Mouse (Mus musculus): Measurements from ENCODE around the gene Cd81.

Cd81 gene

DNA sequence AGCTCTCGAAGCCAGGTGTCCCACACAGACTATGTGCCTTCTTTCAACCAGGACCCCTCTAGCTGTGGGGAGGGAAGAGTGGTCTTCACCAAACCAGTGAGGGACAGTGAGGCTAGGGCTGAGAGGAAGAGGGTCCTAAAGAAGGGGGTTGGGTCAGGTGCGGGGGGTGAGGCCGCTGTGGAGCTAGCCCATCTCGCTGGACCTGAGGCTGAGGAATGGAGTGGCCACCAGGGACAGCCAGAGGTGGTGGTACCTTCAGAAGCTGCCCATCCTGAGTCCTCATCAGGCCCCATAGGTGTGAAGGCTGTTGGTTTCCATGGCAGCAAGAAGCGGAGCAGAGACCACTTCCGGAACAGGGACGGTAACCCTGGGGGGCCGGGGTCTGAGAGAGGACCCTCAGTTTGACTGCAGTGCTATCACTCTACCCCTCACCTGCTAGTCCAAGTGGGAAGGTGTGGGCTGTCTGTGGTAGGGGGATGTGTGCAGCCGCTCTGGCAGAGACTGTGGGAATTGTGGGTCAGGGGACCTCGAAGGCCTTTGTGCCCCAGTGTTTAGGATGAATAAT lies 18.0 kb downstream of the Cd81 start:
- no peak for DNase-seq (ENCODE audit: low read depth, low spot score)

DNA sequence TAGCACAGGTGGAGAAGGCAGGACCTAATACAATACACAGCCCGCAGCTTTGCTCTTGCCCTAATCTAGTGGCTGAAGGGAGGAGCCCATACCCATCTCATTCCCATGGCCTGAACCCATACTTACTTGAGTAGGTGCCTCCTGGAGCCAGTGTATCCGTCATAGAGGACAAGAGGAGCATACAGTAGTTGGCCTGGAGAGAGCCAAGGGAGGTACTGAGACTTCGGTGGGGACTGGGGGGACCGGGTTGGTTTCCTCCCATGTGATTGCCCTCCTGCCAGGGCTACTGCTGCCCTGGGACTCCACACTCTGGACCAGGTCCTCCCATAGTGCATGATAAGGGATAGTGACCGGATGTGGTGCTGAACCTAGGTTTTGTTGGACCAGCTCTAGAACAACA lies 20.1 kb downstream of the Cd81 start:
- DNase-seq (ENCODE audit: low read depth, low spot score): no peak

DNA sequence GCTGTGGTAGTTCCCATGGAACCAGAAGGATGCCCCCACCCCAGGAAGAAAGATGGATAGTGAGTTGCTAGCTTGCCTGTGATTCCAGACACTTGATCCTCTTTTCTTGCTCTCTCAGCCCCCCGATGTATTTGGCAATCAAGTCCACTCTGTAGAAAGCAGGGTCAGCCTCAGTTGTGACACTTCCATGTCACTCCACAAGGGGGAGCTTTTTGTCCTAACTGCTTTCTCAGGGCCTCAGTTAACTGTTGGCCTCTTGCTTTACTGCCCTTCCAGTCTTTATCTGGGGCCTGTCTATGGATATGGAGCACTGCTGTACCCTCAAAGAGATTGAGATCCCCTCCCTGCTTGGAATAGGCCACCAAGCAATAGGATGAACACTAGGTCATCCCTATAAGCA lies 20.5 kb downstream of the Cd81 start:
- no peak for DNase-seq (ENCODE audit: low read depth, low spot score)

DNA sequence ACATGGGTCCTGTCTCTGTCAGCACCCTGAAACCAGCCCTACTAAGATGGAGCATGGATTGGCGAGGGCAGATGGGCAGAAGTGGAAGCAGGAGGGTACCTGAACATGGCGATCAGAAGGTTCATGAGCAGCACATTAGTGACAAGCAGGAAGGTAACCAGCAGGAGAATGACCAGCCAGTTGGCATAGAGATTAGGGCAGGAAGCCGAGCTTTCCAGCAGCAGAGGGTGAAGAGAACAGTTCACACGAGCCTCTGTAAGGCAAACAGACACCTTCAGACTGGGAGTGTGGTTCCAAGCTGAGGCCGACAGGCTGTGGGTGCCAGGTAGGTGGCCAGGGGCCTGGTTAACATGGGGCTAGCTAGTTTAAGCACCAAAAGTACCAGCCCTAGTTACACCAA lies 22.9 kb downstream of the Cd81 start:
- no peak for DNase-seq (ENCODE audit: low read depth, low spot score)

DNA sequence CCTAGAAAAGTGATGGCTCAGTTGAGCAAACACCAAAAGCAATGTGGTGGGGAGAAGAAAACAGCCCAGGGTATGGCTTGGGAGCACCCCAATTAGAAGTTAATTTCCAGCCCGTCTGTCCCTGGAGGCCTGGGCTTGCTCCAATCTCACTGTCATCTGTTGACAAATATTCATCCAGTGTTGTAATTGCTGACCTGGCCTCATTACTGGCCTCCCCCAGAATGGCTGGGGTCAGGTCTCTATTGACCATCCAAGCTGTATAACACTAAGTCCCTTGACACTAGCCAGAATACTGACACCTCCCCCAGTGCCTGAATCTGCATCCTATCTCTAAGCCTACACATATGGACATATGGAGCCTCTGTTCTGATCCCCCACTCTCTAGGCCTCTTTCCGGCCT lies 24.8 kb downstream of the Cd81 start:
- DNase-seq (ENCODE audit: low read depth, low spot score): no peak

DNA sequence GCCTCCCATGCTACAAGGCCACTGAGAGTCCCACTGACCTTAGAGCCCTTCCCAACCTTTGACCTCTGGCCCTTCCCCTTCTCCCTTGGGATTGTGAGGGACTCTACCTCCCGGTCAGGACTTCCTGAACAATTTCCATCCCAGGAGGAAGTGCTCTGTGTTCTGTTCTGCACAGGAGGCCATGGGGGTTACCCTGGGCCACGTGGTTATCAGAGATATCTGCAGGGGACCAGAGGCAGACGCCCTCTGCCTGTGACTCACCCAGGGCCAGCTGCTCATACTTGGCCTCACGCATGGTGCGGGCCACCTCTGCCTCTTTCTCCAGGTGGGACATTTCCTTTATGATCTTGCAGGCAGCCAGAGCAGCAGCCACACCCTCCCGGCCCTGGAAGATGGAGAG lies 29.5 kb downstream of the Cd81 start:
- DNase-seq (ENCODE audit: low read depth, low spot score): no peak

DNA sequence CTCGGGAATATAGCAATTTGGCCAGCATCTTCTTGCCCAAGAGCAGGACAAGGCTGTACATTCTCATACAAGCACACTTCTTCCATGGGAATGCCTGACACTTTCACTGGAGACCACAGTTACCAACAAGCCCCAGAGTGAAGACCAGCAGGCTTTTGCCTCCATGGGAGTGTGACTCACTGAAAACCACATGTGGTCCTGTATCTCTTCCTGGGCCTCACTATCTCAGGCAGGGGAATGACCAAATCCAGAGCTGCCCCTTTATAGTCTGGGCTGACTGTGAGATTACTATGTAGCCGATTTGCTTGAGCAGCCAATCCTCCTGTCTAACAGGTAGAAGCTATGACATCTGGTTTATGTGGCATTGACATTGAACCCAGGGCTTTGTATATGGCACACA lies 31.2 kb downstream of the Cd81 start:
- no peak for DNase-seq (ENCODE audit: low read depth, low spot score)

DNA sequence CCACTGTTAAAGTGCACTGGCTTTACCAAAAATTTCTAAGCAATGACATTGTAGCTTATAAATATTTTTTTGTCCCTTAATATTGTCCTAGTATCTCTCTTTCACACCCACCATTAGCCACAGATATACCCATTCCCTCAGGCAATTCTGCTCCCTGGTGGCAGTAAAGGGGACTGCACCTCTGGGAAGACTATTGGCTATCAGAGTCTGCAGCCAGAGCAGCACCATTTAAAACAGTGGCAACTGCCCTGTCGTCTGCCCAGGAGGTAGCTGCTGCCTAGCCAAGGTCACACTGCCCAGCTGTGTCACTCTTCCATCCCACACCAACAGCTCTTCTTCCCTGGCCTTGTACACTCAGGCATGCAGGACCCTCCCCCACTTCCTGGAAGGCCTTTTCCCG lies 33.8 kb downstream of the Cd81 start:
- DNase-seq (ENCODE audit: low read depth, low spot score): no peak

DNA sequence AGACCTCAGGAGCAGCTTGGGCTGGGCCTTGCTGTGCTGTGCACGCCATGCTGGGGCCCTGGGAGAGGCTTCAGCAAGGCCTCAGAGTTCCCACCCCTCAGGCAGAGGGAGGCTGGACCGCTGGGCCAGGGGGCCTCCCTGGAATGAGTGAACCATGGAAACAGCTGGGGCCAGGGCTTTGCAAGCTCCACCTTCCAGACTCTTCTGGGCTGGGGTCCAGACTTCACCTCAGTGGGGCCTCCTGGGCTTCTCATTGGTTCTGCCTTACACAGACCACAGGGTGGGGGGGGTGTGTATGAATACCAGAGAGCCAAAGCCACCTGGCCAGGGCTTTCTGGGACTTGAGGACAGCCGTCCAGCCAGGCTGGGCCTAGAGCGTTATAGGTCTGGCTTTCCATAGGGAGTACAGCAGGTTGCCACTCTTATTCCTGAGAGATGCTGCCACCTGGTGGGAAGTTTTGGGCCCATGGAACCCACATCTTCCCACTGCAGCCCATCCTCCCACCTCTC lies 34.6 kb downstream of the Cd81 start:
- DNase-seq (ENCODE audit: low read depth, low spot score): no peak

DNA sequence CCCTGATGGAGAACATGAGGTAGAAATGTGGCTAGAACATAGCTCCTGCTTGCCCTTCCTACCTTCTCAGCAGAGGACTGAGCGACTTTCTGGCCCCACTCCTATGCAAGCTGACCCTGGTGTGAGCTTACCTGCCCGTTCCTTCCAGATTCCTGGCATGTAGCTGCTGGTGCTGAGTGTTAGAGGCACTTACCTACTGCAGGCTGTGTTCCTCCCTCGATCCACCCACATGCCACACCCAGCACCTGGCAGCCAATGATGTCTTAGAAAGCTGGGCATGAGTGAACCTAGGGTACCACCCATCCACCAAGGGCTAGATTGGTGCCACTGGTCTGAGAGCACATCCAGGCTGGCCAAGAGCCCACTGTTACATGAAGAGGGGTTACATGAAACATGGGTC lies 41.3 kb downstream of the Cd81 start:
- DNase-seq (ENCODE audit: low read depth, low spot score): no peak

DNA sequence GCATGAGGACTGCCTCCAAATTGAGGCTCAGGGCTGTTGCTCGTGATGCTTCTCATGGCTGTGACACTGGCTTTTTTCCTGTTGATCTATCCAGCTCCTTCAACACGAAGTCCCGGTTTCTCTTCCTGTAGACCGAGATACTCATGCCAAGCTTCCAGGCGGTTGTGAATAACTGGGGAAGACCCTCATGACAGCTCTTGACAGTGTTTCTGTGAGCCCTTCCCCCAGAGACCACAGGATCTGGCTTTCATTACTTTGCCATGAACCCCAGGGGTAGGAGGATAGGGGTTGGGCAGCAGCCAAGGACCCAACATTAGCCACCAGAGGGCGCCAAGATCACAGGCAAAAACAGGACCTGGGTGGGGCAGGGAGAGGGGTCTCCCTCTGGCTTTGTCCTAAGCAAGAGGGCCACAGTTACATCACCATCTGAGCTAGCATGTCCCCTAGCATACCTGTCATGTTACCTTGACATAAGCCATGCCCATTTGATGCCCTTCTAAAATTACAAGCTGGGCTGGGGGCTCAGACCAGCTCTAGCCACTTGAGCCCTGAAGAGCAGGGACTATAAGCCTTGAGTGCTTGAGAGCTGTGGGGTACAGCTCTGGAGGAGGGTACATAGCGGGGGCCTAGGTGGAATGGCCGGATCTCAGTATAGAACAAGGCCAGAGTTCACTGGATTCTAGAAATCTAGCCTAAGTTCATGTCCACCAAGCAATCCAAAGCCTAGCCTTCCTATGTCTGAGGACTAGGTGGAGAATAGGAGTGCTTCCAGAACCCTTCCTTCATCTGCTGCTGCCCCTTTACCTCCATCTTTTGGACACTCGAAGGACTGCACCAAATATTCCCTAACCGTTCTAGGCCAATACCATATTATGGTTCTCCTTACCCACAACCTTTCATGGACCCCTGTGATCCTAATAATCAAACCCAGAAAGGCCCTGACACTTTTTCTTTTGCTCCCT lies 42.3 kb downstream of the Cd81 start, which contains the start of gene Trpm5:
Gene Trpm5, minus strand, starts transcription at position 51 of the 962 bp plus-strand sequence.
- DNase-seq (ENCODE audit: low read depth, low spot score): no peak

DNA sequence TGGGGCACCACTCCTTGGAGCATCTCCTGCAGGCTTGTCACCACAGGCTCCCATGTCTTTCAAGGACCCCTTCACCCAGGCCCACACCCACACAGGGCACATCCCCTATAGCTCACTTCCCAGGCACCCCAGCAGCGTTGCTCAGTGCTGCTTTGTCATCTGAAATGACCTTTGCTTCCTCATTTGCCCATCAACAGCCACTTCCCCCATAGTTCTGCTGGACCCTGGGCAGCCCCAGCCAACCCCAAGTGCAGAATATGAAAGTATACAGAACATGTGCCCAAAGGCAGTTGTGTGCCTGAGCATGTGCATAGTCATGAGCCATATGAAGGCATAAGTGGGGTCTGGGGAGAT lies 43.0 kb downstream of the Cd81 start:
- no peak for DNase-seq (ENCODE audit: low read depth, low spot score)

DNA sequence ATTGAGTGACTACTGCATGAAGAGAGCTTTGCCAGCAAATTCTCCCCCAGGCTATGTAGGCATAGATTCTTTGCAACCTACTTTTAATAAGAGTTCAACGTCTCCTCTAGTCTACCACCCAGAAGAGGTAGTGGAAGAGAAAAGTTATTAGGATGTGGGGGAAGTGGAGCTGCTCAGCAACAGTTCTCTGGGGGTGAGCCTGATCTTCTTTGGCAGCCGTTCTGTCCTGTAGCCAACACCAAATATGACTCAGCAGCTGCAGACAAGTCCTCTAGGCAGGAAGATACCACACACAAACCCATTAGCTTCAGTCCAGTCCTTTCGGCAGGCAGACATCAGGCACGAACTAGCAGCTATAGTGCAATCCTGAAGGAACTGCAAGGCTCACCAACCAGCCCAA lies 48.2 kb downstream of the Cd81 start:
- no peak for DNase-seq (ENCODE audit: low read depth, low spot score)

DNA sequence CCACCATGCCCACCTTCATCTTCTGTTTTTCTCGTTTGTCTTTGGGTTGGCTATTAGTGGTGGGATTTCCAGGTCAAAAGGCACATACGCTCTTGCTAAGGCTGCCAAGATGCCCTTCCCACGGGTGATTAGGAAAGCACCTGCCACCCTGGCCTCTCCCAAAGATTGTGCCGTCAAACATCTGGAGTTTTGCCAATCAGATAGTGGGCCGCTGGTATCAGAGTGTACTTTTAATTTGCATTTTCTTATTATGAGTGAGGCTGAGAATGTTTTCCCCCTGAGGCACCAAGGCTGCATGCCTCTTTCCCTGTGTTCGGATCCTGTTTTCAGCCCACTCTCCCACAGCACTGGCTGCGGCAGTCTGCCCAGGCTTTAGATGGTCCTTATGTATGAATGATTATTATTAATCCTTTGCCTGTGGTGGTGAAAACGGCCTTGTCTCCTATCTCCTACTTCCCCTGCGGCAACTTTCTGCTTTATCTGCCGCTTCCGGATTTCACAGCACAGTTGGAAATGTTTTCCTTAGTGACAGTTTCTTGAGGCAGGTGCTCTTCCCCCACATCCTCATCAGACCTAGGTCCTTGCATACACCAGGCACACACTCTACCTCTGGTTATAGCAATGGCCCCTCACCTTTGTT lies 52.8 kb downstream of the Cd81 start:
- no peak for DNase-seq (ENCODE audit: low read depth, low spot score)

DNA sequence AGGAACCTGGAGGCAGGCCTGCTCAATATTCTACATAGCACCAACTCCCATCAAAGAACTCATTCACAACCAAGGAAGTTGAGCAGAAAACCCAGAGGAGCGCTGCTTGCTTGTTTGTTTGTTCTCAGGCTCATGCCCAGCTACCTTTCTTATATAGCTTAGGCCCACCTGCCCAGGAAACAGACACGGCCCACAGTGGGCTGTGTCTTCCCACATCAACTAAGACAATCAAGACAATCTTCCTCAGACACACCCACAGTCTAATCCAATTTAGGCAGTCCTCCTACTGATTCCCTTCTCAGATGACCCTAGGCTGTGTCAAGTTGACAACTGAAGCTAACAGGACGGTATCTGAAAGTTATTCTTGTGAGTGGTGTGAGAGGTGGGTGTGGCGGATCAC lies 53.5 kb downstream of the Cd81 start, which contains the start of gene Kcnq1:
Gene Kcnq1, plus strand, starts transcription at position 301 of the 400 bp plus-strand sequence.
- no peak for DNase-seq (ENCODE audit: low read depth, low spot score)

DNA sequence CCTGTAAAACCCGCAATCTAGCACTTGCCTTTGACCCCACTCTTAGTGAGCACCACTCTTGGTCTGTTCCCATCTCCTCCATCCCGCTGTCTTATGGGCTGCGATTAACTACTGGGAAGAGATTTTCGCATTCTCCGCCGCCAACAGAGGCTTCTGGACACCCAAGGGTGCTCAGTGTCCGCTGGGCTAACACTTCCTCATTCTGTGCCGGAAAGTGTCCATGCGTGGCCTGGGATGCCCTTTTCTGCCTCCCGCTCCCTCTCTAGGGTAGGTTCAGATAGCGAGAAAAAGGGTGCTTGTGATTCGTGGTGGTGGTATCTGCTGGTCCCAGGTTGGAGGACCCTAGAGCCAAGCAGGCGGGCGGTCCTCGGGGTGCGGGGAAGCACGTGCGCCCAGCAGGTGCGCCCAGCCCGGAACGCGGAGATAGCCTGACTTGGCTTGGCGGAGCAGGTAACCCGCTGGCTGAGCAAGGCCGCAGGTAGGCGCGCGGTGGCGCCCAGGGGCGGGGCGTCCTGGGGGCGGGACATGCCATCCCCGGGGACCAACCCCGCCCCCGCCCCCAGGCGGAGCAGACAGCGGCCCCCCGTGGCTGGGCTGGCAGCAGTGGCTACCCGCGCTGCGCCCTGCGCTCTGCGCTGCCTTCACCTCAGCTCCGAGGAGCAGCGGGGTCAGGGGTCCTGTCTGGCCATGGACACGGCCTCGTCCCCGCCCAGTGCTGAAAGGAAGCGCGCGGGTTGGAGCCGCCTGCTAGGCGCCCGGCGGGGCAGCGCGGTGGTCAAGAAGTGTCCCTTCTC lies 54.3 kb downstream of the Cd81 start:
- no peak for DNase-seq (ENCODE audit: low read depth, low spot score)

DNA sequence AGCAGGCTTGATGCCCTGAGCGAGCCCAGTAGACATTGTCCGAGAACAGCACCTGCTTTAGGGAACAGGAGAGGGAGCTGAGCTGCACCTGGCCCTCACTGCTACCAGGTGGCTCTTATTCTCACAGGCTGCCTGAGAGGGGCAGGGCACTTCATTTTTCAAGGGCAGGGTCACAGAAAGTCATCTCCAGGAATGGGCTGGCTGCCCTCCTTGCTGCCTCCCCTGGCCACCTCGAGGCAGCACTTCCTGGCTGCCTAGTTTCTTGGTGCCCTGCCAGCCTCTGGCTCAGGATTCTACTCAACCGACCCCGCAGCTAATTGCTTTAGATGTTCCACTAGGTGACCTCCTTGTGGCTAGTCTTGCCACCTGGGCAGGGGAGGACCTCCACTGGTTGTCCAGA lies 55.7 kb downstream of the Cd81 start:
- no peak for DNase-seq (ENCODE audit: low read depth, low spot score)

DNA sequence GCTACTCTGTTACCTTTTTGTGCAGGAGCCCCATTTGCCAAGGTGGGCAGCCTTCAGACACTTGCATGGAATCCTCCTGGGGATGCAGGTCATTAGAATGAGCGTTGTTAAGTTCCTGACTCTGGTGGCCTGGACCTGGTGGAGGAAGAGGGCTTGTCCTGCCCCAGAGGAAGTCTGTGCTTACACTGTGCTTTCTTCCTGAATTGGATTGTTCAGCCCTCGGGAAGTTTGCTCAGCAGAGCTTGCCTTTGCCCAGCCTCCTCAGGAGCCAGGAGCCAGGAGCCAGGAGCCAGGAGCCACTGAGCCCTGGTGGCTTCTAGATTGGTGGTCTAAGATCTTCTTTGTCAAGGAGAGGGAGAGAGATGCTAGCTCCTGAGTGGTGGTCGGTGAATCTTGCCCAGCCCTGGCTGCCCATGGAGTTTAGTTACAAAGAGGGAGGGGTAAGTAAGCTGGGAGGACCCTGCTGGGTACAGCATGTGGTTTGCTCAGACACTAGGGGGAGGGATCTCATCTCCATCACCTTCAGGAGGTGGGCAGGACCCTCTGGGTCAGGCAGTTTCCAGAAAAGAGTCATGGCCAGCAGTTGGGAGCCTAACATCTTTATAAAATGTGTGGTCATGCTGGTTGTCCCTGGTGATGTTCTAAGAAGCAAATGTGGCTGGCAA lies 56.6 kb downstream of the Cd81 start:
- DNase-seq (ENCODE audit: low read depth, low spot score): no peak

DNA sequence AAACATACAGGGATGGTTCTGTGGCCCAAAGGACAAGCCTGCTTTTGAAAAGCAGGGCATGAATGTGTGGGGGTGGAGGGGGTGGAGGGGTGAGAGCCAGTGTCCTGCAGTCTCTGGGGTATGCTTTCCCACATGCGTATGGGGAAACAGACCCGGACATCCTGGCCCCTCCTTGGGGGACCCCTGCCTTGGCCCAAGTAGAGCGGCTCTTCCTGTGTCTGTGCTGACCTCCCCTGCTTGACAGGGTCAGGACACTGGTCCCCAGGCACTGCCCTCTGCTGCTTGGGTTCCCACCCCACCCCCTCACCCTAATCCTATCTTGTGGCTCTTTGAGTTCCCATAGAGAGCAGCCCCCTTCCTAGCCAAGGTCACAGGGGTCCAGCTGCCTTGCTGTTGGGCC lies 57.2 kb downstream of the Cd81 start:
- DNase-seq (ENCODE audit: low read depth, low spot score): no peak

DNA sequence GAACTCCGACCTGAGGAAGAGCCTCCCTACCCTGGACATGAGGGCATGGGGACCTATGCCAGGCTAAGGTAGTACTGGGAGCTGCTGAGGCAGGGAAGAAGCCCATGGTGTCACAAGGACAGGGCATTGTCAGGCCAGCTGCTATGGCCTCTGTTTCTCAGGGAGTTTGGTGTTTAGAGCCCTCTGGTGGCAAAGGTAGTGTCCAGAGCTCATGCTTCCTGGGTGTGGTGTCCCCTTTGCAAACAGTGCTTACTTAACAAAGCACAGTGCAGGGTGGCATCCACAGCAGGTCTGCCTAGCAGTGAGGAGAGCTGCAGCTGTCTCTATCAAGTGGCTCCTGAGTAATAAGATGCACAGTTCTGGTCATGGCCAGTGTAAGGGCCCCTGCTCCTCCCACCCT lies 58.3 kb downstream of the Cd81 start:
- DNase-seq (ENCODE audit: low read depth, low spot score): no peak

DNA sequence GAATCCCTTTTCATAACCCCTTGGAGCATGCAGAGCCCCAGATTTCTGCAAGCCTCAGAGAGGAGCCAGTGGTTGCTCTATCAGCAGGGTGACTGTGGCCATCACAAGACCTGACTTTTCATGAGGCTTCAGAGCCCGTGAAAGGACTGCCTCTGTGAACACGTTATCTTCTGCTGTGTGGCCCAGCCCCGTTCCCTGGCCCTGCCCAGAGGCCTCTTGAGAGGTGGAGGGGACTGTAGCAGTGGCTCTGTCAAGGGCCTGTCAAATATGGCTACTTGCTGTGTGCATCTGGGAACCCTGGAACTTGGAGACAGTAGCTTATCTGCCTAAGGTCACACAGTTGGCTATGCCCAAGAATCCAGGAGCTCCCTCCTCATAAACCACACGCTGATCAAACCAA lies 59.2 kb downstream of the Cd81 start:
- no peak for DNase-seq (ENCODE audit: low read depth, low spot score)

Data from brain, embryonic 18.5 days (tissue).